Mouse (Mus musculus) WW6 (cell line): ENCODE measurements around the gene Scaf11.
"Not testable (repeated sequence)": the region's sequence is repeated elsewhere in the genome, so short reads cannot be mapped to it uniquely, and the experiment has no call there.

Experiments used
- DNase-seq: peaks from one replicate; pipeline ENCODE4 v3.0.0-alpha.2; 2013; ENCODE audit warnings: low read depth, low spot score

Scaf11 gene

GRCm38 (mm10) chr15:96465076-96465475 lies 4.4 kb upstream of the Scaf11 start:
- no peak for DNase-seq

GRCm38 (mm10) chr15:96463821-96464220 lies 3.2 kb upstream of the Scaf11 start:
- no peak for DNase-seq

- no peak for DNase-seq
Observed at GRCm38 (mm10) chr15:96462611-96463010, 2.0 kb upstream of the Scaf11 start.

GRCm38 (mm10) chr15:96461541-96462512 lies 1.2 kb upstream of the Scaf11 start:
- no peak for DNase-seq

- DNase-seq: no peak
Observed at GRCm38 (mm10) chr15:96460451-96460729, 253 bp downstream of the Scaf11 start.

GRCm38 (mm10) chr15:96459741-96460450 lies 747 bp downstream of the Scaf11 start:
- no peak for DNase-seq

- DNase-seq: no peak
Observed at GRCm38 (mm10) chr15:96458273-96458672, 2.4 kb downstream of the Scaf11 start.

- DNase-seq: no peak
Observed at GRCm38 (mm10) chr15:96457338-96457664, 3.3 kb downstream of the Scaf11 start.

- no peak for DNase-seq
Observed at GRCm38 (mm10) chr15:96456651-96457337, 3.8 kb downstream of the Scaf11 start.

GRCm38 (mm10) chr15:96455595-96456214 lies 4.9 kb downstream of the Scaf11 start:
- DNase-seq: no peak

- DNase-seq: no peak
Observed at GRCm38 (mm10) chr15:96453346-96453745, 7.3 kb downstream of the Scaf11 start.

- no peak for DNase-seq
Observed at GRCm38 (mm10) chr15:96448656-96449299, 11.9 kb downstream of the Scaf11 start.

- DNase-seq: no peak
Observed at GRCm38 (mm10) chr15:96446785-96447184, 13.9 kb downstream of the Scaf11 start.

- not testable (repeated sequence) for DNase-seq
Observed at GRCm38 (mm10) chr15:96441480-96441879, 19.2 kb downstream of the Scaf11 start.

GRCm38 (mm10) chr15:96434202-96434601 lies 26.4 kb downstream of the Scaf11 start:
- DNase-seq: no peak

GRCm38 (mm10) chr15:96419920-96420319 lies 40.7 kb downstream of the Scaf11 start:
- no peak for DNase-seq

GRCm38 (mm10) chr15:96418161-96418560 lies 42.5 kb downstream of the Scaf11 start:
- DNase-seq: no peak

- no peak for DNase-seq
Observed at GRCm38 (mm10) chr15:96408717-96409121, 51.9 kb downstream of the Scaf11 start.

- no peak for DNase-seq
Observed at GRCm38 (mm10) chr15:96407151-96407550, 53.5 kb downstream of the Scaf11 start.

GRCm38 (mm10) chr15:96406253-96406652 lies 54.4 kb downstream of the Scaf11 start:
- no peak for DNase-seq

GRCm38 (mm10) chr15:96405548-96405947 lies 55.1 kb downstream of the Scaf11 start:
- DNase-seq: no peak
